Mouse (Mus musculus) liver, adult 2 months (tissue): Measurements from ENCODE around the gene Prss45. TPM values are rescaled to one million over a fixed set of nuclear protein-coding genes. Genes with fewer than 3 reads are reported as not detected.

Source experiments
- DNase-seq: peaks from one replicate; pipeline ENCODE4 v3.0.0-alpha.2; 2011; ENCODE audit warnings: low read depth, low spot score; ENCODE audit errors: extremely low read depth
- H3K27ac ChIP-seq: fragments of 200-500 bp; replicated peaks from 2 replicates; pipeline ENCODE4 v1.5.1; 2012; ENCODE audit warnings: low read depth, mild to moderate bottlenecking, control low read depth, inconsistent platforms, low read length; ENCODE audit not compliant: insufficient read depth
- H3K27me3 ChIP-seq: fragments of 200-500 bp; 2 replicates; pipeline ENCODE4 v1.6.1; 2012; ENCODE audit warnings: mild to moderate bottlenecking, moderate library complexity, low read length, inconsistent platforms; ENCODE audit not compliant: control insufficient read depth, insufficient read depth
- H3K36me3 ChIP-seq: fragments of 200-500 bp; 2 replicates; pipeline ENCODE4 v1.6.1; 2012; ENCODE audit warnings: low read length, inconsistent platforms; ENCODE audit not compliant: control insufficient read depth, insufficient read depth
- H3K4me1 ChIP-seq: fragments of 200-500 bp; 2 replicates; pipeline ENCODE4 v1.6.1; 2011; ENCODE audit warnings: low read length; ENCODE audit not compliant: control insufficient read depth, insufficient read depth
- H3K4me3 ChIP-seq: fragments of 200-500 bp; 2 replicates; pipeline ENCODE4 v1.5.1; 2011; ENCODE audit warnings: low read depth, mild to moderate bottlenecking, control low read depth, low read length, moderate library complexity; ENCODE audit not compliant: insufficient read depth
- H3K79me2 ChIP-seq: fragments of 200-500 bp; 2 replicates; pipeline ENCODE4 v1.6.1; 2012; ENCODE audit warnings: inconsistent platforms, mild to moderate bottlenecking, low read length, moderate library complexity; ENCODE audit not compliant: control insufficient read depth, insufficient read depth
- H3K9ac ChIP-seq: fragments of 200-500 bp; 2 replicates; pipeline ENCODE4 v1.6.1; 2012; ENCODE audit warnings: low read depth, mild to moderate bottlenecking, control low read depth, inconsistent platforms, low read length
- CTCF ChIP-seq: fragments of 200-500 bp; IDR thresholded peaks from 2 replicates; pipeline ENCODE4 v1.5.1; 2011; ENCODE audit warnings: low read depth, low read length, control low read depth
- POLR2A ChIP-seq: fragments of 200-500 bp; IDR thresholded peaks from 2 replicates; pipeline ENCODE4 v1.6.1; 2011; ENCODE audit warnings: low read length, control low read depth; ENCODE audit not compliant: insufficient read depth; ENCODE audit errors: extremely low read depth
- WGBS: fragments of 180-500 bp; shearing (Covaris S2); methylation state at CpG from one replicate; pipeline ENCODE4 v1.1.7; 2018; 5-methylcytosine and 5-hydroxymethylcytosine counted together
- polyA plus RNA-seq: library from polyadenylated mRNA; depleted of rRNA; stranded (reverse); fragments of >200 nt; gene quantifications from 2 replicates; pipeline ENCODE4 v1.2.3, GENCODE M21; 2012; rRNA removed
- total RNA-seq: library from RNA; depleted of rRNA; stranded (reverse); fragments of >200 nt; gene quantifications from 2 replicates; pipeline ENCODE4 v1.2.3, GENCODE M21; 2014; rRNA removed

Gene Prss45
- total RNA-seq (not detected in 2 replicates), polyA plus RNA-seq (not detected in 2 replicates)

DNA sequence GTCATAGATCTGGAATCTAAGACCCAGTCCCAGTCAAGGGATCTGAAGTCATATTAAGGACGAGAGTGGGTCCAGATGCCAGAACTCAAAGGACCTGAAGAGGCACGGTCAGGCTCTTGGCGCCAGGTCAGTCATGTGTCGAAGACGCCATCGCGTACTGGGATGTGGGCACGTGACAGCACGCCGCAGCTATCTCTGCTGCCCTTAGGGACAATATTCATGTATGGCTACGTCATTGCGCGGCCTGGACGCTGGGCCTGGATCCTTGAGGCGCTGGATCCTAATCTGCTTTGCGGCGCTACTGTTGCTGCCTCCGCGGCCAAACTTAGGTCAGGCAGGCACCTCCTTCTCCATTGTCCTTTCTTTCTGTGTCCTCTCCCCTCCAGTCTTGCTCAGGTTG, at the start of gene Prss45:
Prss45 (plus strand) TSS at position 178 of the 400 bp plus-strand sequence.
- TF ChIP-seq POLR2A (no peak), CTCF (no peak)

DNA sequence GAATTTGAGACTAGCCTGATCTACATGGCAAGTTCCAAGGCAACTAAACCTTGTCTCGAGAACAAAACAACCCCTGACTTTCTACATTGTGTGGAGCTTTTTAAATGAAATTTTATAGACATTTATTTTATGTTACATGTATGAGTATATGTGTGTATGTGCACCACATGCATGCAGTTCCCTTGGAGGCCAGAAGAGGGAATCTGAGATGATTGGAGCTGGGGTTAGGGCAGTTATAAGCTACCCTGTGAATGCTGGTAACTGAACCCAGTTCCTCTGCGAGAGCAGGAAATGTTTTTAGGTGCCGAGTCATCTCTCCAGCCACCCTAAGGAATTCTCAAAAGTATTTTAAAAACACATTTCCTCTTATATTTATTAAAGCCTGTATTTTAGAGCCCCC, 46.2 kb upstream of the Prss45 start:
- WGBS = 94% methylated on average over 3 of the region's 3 CpGs
- no peak for TF ChIP-seq POLR2A
- TF ChIP-seq CTCF = no peak
- DNase-seq = no peak
- Histone ChIP-seq H3K9ac (no peak overlapping the region), H3K4me1 (no peaks in the 10 kb centered on the region), H3K4me3 (no peak overlapping the region), H3K79me2 (no peaks in the 10 kb centered on the region), H3K27ac (no peak overlapping the region), H3K27me3 (no peaks in the 10 kb centered on the region), H3K36me3 (no peaks in the 10 kb centered on the region)

More for the DNA sequence above, at the start of gene Prss45:
- no peak for DNase-seq
- 83% methylated on average over 19 of the region's 19 CpGs for WGBS
- no peaks in the 10 kb centered on the region for H3K4me1 ChIP-seq
- H3K27me3 ChIP-seq = no peaks in the 10 kb centered on the region
- no peaks in the 10 kb centered on the region for H3K36me3 ChIP-seq
- H3K27ac ChIP-seq = no peak within 1 kb of the TSS
- H3K9ac ChIP-seq = no peak within 1 kb of the TSS
- no peak within 1 kb of the TSS for H3K4me3 ChIP-seq
- no peaks in the 10 kb centered on the region for H3K79me2 ChIP-seq

DNA sequence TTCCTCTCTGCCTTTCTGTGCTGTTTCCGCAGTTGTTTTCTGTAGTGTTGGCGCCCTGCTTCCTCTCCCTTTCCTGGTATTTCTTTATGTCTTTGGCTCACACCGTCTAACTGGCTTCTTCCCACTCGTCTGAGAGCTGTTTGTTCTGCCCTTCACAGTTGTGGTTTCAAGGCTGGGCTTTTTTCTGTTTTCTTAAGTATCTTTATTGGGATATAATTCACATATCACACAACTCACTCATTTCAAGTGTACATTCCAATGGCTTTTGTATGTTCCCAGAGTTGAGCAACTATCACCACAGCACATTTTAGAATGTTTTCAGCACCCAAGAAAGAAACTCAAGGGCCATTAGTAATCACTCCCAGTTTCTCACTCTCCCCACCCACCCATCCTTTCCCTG, 43.9 kb upstream of the Prss45 start:
- Histone ChIP-seq H3K4me1 (no peaks in the 10 kb centered on the region), H3K27ac (no peak overlapping the region), H3K4me3 (no peak overlapping the region), H3K36me3 (no peaks in the 10 kb centered on the region), H3K79me2 (no peaks in the 10 kb centered on the region), H3K9ac (no peak overlapping the region), H3K27me3 (no peaks in the 10 kb centered on the region)
- DNase-seq = no peak
- TF ChIP-seq POLR2A = no peak
- TF ChIP-seq CTCF = no peak
- WGBS = 88% methylated on average over 4 of the region's 4 CpGs

DNA sequence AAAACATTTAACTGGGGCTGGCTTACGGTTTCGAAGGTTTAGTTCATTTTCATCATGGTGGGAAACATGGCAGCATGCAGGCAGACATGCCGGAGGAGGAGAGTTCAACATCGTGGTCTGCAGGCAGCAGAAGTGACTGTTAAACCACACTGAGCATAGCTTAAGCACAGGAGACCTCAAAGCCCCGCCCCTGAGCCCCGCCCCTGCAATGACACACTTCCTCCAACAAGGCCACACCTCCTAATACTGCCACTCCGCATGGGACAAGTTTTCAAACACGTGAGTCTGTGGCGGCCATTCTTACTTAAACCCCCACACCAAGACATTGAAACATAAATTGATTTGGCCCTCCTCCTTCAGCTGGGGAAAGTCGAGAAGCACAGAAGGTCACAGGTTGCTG, 37.4 kb upstream of the Prss45 start:
- Histone ChIP-seq H3K27ac (no peak overlapping the region), H3K79me2 (no peaks in the 10 kb centered on the region), H3K4me3 (no peak overlapping the region), H3K4me1 (no peaks in the 10 kb centered on the region), H3K9ac (no peak overlapping the region), H3K27me3 (no peaks in the 10 kb centered on the region), H3K36me3 (no peaks in the 10 kb centered on the region)
- WGBS = 82% methylated on average over 10 of the region's 10 CpGs
- TF ChIP-seq CTCF (no peak), POLR2A (no peak)
- no peak for DNase-seq

DNA sequence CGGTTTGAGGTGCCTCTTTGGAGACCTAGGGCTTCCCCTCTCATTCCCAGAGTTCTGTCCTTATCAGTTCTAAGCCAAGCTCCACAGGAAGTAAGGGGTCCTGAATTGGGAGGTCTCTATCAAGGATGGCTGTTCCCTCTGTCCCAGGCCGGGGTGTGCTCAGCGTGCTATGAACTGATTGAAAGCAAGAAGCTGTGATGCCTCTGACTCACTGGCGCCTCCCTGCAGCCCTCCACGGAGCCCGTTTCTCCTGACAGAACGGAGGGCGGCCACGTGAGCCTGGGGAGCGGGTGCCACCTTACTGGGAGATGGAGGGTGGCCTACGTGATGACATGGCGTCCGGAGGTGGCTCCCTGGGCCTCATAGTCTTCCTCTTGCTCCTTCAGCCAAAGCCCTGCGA, 36.5 kb upstream of the Prss45 start, which contains the start of gene Prss42:
Prss42 (plus strand) TSS at position 301 of the 400 bp plus-strand sequence.
- Histone ChIP-seq H3K79me2 (no peaks in the 10 kb centered on the region), H3K4me1 (no peaks in the 10 kb centered on the region), H3K4me3 (no peak within 1 kb of the TSS), H3K36me3 (no peaks in the 10 kb centered on the region), H3K27ac (no peak within 1 kb of the TSS), H3K9ac (no peak within 1 kb of the TSS), H3K27me3 (no peaks in the 10 kb centered on the region)
- 94% methylated on average over 14 of the region's 14 CpGs for WGBS
- TF ChIP-seq CTCF (no peak), POLR2A (no peak)
- DNase-seq = no peak

DNA sequence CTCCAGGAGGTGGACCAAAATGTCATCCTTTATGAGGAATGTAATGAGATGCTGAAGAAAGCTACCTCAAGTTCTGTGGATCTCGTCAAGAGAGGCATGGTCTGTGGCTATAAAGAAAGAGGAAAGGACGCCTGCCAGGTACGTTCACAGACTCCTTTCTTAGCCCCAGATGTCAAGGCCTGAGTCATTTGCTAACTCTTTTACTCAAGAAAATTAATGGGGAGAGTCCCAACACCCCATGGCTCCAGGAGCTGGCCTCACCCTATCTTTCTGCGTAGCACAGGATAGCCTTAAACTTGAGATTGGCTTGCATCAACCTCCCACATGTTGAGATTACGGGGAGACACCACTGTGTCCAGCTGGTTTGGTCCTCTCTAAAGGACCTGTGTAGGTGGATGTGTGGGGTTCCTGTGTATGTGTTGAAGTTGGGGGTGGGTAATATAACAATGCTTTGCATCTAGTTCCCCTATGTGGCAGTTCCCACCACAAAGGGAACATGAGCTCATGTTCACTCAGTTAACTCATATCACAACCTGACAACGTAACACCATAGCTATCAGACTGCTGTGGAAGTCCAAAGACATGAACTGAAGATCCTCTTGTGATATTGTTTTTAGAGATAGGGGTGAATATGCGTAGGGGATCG, 33.4 kb upstream of the Prss45 start:
- Histone ChIP-seq H3K36me3 (no peaks in the 10 kb centered on the region), H3K79me2 (no peaks in the 10 kb centered on the region), H3K4me1 (no peaks in the 10 kb centered on the region), H3K4me3 (no peak overlapping the region), H3K27me3 (no peaks in the 10 kb centered on the region), H3K27ac (no peak overlapping the region), H3K9ac (no peak overlapping the region)
- TF ChIP-seq POLR2A = no peak
- no peak for TF ChIP-seq CTCF
- WGBS = 95% methylated on average over 8 of the region's 8 CpGs
- DNase-seq = no peak
